Mouse (Mus musculus) liver, embryonic 14.5 days (tissue): ENCODE results near the gene Mrpl44. TPM values are rescaled to one million over a fixed set of nuclear protein-coding genes. Genes with fewer than 3 reads are reported as not detected.

Experiments used
- ATAC-seq: fragments of 200-750 bp; cut with Nextera tagmentation; 2 replicates; pipeline ENCODE4 v1.8.0; 2017; ENCODE audit warnings: moderate number of reproducible peaks, mild to moderate bottlenecking, moderate library complexity; ENCODE audit not compliant: insufficient read depth
- DNase-seq, 3 experiments: peaks; one replicate each; pipeline ENCODE4 v3.0.0-alpha.2; 2012 to 2013; ENCODE audit warnings: low read depth in 3 of 3, low spot score in 3 of 3
- H3K27ac ChIP-seq: fragments of 300-500 bp; sonication (generic); 2 replicates; pipeline ENCODE4 v1.5.1; 2014; ENCODE audit warnings: moderate library complexity, mild to moderate bottlenecking, control low read depth, inconsistent platforms
- H3K27me3 ChIP-seq: fragments of 300-500 bp; sonication (generic); 2 replicates; pipeline ENCODE4 v1.6.1; 2014; ENCODE audit warnings: mild to moderate bottlenecking, low read length, moderate library complexity; ENCODE audit not compliant: control insufficient read depth, insufficient read depth
- H3K36me3 ChIP-seq: fragments of 300-500 bp; sonication (generic); replicated peaks from 2 replicates; pipeline ENCODE4 v1.6.1; 2014; ENCODE audit warnings: low read depth; ENCODE audit not compliant: control insufficient read depth, insufficient read depth
- H3K4me1 ChIP-seq, 2 experiments: fragments of 200-500 bp in 1 of 2; fragments of 300-500 bp in 1 of 2; sonication (generic) in 1 of 2; replicated peaks; 2 replicates each; pipeline ENCODE4 v1.6.1; 2012 to 2014; ENCODE audit warnings: antibody characterized with exemption in 1 of 2, inconsistent platforms in 1 of 2, low read length in 1 of 2; ENCODE audit not compliant: control insufficient read depth in 2 of 2, insufficient read depth in 2 of 2
- H3K4me2 ChIP-seq: fragments of 300-500 bp; sonication (generic); 2 replicates; pipeline ENCODE4 v1.6.1; 2014; ENCODE audit warnings: low read depth, mild to moderate bottlenecking, control low read depth, moderate library complexity
- H3K4me3 ChIP-seq, 2 experiments: fragments of 200-500 bp in 1 of 2; fragments of 300-500 bp in 1 of 2; sonication (generic) in 1 of 2; 2 replicates each; pipeline ENCODE4 v1.5.1; 2012 to 2014; ENCODE audit warnings: low read depth in 2 of 2, low read length in 2 of 2, mild to moderate bottlenecking in 2 of 2, control low read depth in 1 of 2, inconsistent platforms in 1 of 2, moderate library complexity in 1 of 2; ENCODE audit not compliant: insufficient read depth in 1 of 2
- H3K9ac ChIP-seq: fragments of 300-500 bp; sonication (generic); replicated peaks from 2 replicates; pipeline ENCODE4 v1.6.1; 2014; ENCODE audit warnings: mild to moderate bottlenecking, control low read depth, moderate library complexity
- H3K9me3 ChIP-seq: fragments of 300-500 bp; sonication (generic); 2 replicates; pipeline ENCODE4 v1.6.1; 2016; ENCODE audit warnings: low read length, mixed read lengths; ENCODE audit not compliant: control insufficient read depth
- CTCF ChIP-seq: IDR thresholded peaks from 2 replicates; pipeline ENCODE4 v1.5.1; 2016; ENCODE audit warnings: antibody characterized with exemption, low read depth, control low read depth
- EP300 ChIP-seq: IDR thresholded peaks from 2 replicates; pipeline ENCODE4 v1.6.1; 2016; ENCODE audit warnings: antibody characterized with exemption, low read depth
- WGBS: fragments of 180-500 bp; shearing (Covaris S2); extraction: QIAGEN DNeasy Blood & Tissue Kit; methylation state at CpG from one replicate; pipeline ENCODE4 v1.1.7; 2014; ENCODE audit not compliant: insufficient replicate concordance; 5-methylcytosine and 5-hydroxymethylcytosine counted together
- polyA plus RNA-seq, 2 experiments: library from polyadenylated mRNA; depleted of rRNA in 1 of 2; stranded (reverse) in 1 of 2; unstranded in 1 of 2; fragments of >200 nt; fragmentation: Nextera tagmentation in 1 of 2; extraction: Ambion mirVana in 1 of 2; gene quantifications; 2 replicates each; pipeline versions ENCODE4 v1.2.1 to v1.2.3; 2012 to 2014

The Mrpl44 gene
- polyA plus RNA-seq, 2 experiments: 12.5 to 19.5 TPM

- DNase-seq (no peak), ATAC-seq (no peak)
- WGBS: 27% methylated on average over 3 of the region's 3 CpGs
- no peaks in the 10 kb centered on the region for H3K27me3 ChIP-seq
- no peaks in the 10 kb centered on the region for H3K4me1 ChIP-seq
- H3K4me3 ChIP-seq: no peak overlapping the region
- H3K27ac ChIP-seq: no peak overlapping the region
- no peaks in the 10 kb centered on the region for H3K9me3 ChIP-seq
- H3K36me3 ChIP-seq: no peaks in the 10 kb centered on the region
- TF ChIP-seq EP300 (no peak), CTCF (no peak)
- H3K9ac ChIP-seq: no peak overlapping the region
- H3K4me2 ChIP-seq: no peak overlapping the region
These were observed 21.3 kb downstream of the Mrpl44 start for GRCm38 (mm10) chr1:79797084-79797483.

- Histone ChIP-seq H3K9ac (no peak overlapping the region), H3K36me3 (no peaks in the 10 kb centered on the region), H3K4me1 (no peaks in the 10 kb centered on the region), H3K4me2 (no peak overlapping the region), H3K27me3 (no peaks in the 10 kb centered on the region), H3K27ac (no peak overlapping the region), H3K4me3 (no peak overlapping the region), H3K9me3 (no peaks in the 10 kb centered on the region)
- WGBS: 71% methylated on average over 11 of the region's 11 CpGs
- DNase-seq: no peak
- TF ChIP-seq CTCF (no peak), EP300 (no peak)
- ATAC-seq: no peak
These were observed 27.1 kb downstream of the Mrpl44 start for GRCm38 (mm10) chr1:79802858-79803427.

- Histone ChIP-seq H3K4me1 (no peaks in the 10 kb centered on the region), H3K9me3 (no peaks in the 10 kb centered on the region), H3K27me3 (no peaks in the 10 kb centered on the region), H3K36me3 (no peaks in the 10 kb centered on the region), H3K4me2 (no peak overlapping the region), H3K4me3 (no peak overlapping the region), H3K9ac (no peak overlapping the region), H3K27ac (no peak overlapping the region)
- ATAC-seq (no peak), DNase-seq (no peak)
- TF ChIP-seq EP300 (no peak), CTCF (no peak)
- 41% methylated on average over 7 of the region's 7 CpGs for WGBS
These were observed 27.8 kb downstream of the Mrpl44 start for GRCm38 (mm10) chr1:79803614-79804013.

GRCm38 (mm10) chr1:79806865-79807264, 31.0 kb downstream of the Mrpl44 start:
- no peak overlapping the region for H3K4me2 ChIP-seq
- TF ChIP-seq CTCF: no peak
- TF ChIP-seq EP300: no peak
- H3K27ac ChIP-seq: no peak overlapping the region
- 48% methylated on average over 5 of the region's 5 CpGs for WGBS
- H3K27me3 ChIP-seq: no peaks in the 10 kb centered on the region
- ATAC-seq (no peak), DNase-seq (no peak)
- no peaks in the 10 kb centered on the region for H3K36me3 ChIP-seq
- H3K4me3 ChIP-seq: no peak overlapping the region
- H3K9ac ChIP-seq: no peak overlapping the region
- H3K4me1 ChIP-seq: no peaks in the 10 kb centered on the region
- no peaks in the 10 kb centered on the region for H3K9me3 ChIP-seq

DNA sequence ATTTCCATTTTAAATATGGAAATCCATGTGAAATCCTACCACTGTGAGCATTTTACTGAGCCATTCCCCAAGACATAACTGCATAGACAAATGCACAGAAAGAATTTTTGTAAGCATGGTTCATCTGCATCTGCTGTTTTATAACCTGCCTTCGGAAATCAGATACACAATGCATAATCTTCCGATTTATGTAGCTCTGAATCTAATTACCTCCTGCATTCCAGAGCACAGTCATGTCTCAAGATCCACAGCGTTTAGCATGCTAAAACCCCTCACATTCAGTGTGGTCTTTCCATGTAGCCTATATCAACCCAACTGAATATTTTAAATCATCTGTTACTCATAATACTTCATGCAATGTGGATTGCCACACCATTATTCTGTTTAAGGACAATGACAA, 33.6 kb downstream of the Mrpl44 start:
- no peak overlapping the region for H3K27ac ChIP-seq
- H3K27me3 ChIP-seq: no peaks in the 10 kb centered on the region
- WGBS: 58% methylated on average over 3 of the region's 3 CpGs
- H3K36me3 ChIP-seq: no peaks in the 10 kb centered on the region
- ATAC-seq (no peak), DNase-seq (no peak)
- H3K4me1 ChIP-seq: no peaks in the 10 kb centered on the region
- H3K9me3 ChIP-seq: no peaks in the 10 kb centered on the region
- TF ChIP-seq CTCF (no peak), EP300 (no peak)
- no peak overlapping the region for H3K4me2 ChIP-seq
- no peak overlapping the region for H3K9ac ChIP-seq
- H3K4me3 ChIP-seq: no peak overlapping the region
